Mouse (Mus musculus): ENCODE results near the gene Serpina9.
"Not testable (repeated sequence)": the region's sequence is repeated elsewhere in the genome, so short reads cannot be mapped to it uniquely, and the experiment has no call there.

The Serpina9 gene

GRCm38 (mm10) chr12:103989857-103990256, 23.7 kb downstream of the Serpina9 start, which contains the start of gene Serpina11:
TSS of gene Serpina11 (minus strand) at chr12:103989957.
- DNase-seq (ENCODE audit: low spot score in 2 of 2): no peak

DNA sequence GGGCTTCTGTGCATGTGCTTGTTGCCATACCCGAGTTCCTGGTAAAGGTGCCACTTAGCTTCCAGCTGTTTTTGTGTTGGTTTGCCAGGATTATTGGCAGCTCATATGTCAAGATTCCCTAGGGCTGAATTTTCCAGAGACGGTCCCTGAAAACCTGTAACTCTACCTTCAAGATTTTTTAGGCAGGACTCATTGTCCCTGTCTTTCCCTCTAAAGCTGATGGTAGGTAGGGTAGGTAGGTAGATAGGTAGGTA, 24.1 kb downstream of the Serpina9 start:
- DNase-seq (ENCODE audit: low spot score in 2 of 2): no peak

DNA sequence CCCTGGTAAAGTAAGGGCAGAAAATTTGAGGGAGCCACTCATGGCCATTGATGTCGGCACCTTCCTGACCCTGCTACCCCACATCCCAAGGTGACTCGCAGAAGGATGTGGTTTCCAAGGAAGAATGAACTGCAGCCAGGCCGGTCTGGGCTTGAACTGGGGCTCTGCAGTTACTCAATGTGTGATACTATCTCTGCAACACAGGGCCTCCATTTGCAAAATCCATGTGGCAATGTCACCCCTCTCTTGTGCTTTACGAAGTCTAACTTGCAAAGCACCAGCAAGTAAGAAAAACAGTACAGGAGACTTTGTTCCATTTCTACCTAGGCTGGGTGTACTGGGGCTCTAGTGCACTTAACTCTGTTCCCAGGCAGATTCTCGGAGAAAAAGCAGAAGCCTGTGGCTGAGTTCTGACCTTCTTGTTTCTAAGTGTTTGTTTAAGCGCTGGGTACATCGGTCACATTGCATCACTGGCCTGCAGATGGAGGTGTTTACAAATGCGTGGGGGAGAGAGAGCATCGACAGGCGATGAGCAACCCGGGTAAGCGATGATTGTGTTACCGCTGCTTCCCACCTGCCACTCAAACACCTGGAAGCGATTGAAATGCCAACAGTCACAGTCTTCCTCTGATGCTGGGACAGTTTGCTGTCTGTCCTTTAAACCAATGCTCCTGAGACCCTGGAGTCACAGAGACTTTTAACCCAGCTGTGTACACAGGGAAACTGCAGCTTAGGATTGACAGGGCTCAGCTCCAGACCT, 24.6 kb downstream of the Serpina9 start:
- no peak for DNase-seq (ENCODE audit: low spot score in 2 of 2)

DNA sequence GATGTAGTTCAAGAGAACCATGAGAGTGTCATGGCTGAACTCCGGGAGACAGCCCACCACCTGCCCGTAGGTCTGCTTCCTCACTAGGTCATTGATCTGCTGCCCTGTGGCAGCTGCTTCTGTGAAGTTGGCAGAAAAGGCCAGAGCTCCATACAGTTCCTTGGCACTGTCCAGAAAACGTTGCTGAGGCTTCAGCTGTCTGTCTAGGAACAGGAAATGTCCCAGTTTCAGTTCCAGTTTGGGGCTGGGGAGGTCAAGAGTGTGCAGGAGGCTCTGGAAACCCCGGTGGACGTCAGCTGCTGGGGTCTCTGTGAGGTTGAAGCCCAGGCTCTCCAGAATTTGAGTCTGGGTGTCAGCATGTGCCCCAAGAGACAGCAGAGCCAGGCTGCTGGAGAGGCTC, 27.7 kb downstream of the Serpina9 start:
- no peak for DNase-seq (ENCODE audit: low spot score in 2 of 2)

- DNase-seq (ENCODE audit: low spot score in 2 of 2): no peak
These were observed 28.6 kb downstream of the Serpina9 start for GRCm38 (mm10) chr12:103984935-103985334.

GRCm38 (mm10) chr12:103981646-103982360, 31.8 kb downstream of the Serpina9 start:
- DNase-seq (ENCODE audit: low spot score in 2 of 2): no peak

GRCm38 (mm10) chr12:103978294-103978693, 35.3 kb downstream of the Serpina9 start:
- no peak for DNase-seq (ENCODE audit: low spot score in 2 of 2)

DNA sequence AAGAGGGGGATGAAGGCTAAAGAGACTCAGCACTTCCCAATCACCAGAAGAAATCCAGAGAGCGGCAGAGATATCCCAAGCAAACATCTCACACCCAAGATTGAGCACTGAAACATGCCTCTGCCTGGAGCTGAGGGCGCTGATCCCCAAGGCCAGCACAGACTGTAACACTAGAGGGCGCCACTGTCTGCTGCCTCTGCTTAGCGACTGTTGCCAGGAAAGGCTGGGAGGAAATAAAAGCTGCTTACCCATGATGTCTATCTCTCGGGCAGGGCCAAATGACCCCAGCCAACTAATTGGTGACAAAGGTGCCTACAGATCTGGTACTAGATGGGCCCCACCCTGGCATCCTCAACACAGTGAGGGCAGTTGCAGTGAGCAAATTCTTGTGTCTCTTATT, 35.7 kb downstream of the Serpina9 start:
- peak; percentile 23 to 45 for DNase-seq (ENCODE audit: low spot score in 2 of 2)

DNA sequence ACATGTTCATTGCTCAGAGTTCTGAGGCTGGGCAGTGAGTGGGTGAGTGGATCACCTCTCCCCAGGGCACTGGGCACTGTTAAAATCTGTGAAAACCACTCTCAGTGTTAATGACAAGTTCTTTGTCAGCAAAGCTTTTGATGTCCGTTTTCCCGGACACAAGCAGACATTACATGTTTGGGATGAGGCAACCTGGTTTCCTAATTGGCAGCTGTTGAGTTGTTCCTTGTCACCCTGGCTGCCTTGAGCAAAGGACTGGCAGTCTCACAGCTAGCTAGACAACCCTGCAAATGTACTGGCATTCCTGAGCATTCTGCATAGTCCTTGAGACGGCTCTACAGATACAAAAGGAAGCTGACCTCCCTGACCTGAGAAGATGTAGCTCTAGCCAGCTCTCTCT, 36.5 kb downstream of the Serpina9 start:
- no peak for DNase-seq (ENCODE audit: low spot score in 2 of 2)

GRCm38 (mm10) chr12:103971080-103971479, 42.5 kb downstream of the Serpina9 start:
- DNase-seq (ENCODE audit: low spot score in 2 of 2): no peak

DNA sequence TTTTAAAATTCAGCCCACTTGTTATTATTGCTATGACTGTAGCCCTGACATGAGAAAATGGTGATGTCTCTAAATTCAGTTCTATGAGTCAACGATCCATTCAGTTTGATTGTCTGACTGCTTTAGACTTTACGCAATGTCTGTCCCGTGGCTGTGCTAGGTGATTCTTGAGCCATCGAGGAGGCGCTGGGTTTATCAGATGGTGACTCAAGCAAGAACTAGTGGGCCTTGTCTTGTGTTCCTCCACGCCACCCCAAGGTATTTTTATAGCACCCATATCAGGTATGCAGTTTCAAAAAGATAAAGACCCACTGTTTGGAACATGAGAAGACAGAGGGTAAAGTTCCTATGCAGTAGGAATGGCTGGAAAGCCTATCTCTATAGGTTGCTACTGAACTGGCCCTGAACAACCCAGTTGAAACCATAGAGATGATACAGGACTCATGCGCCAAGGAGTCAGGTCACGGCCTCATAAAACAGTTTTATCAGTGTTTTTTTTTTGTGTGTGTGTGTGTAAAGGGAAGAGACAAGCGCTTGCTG, 43.9 kb downstream of the Serpina9 start:
- DNase-seq (ENCODE audit: low spot score in 2 of 2): no peak

- DNase-seq (ENCODE audit: low spot score in 2 of 2): no peak
These were observed 46.8 kb downstream of the Serpina9 start for GRCm38 (mm10) chr12:103966761-103967160.

DNA sequence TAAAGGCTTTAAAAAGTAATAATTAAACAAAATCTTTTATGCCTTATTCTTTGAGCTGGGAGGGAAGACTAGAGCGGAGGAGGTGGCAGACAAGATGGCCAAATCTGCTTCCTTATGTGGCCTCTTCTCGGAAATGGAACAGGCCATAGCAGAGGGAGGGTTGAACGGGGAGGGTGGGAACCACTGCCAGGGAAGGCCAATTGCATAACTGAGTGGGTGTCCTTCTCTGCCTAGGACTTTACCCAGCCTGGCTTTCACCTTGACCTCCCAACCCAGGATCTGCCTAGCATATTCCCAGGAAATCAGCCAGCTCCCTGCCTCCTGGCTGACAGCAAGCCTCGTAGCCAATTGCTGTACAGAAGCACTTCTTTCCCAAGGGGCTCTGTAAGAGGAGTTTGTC, 50.3 kb downstream of the Serpina9 start:
- no peak for DNase-seq (ENCODE audit: low spot score in 2 of 2)

DNA sequence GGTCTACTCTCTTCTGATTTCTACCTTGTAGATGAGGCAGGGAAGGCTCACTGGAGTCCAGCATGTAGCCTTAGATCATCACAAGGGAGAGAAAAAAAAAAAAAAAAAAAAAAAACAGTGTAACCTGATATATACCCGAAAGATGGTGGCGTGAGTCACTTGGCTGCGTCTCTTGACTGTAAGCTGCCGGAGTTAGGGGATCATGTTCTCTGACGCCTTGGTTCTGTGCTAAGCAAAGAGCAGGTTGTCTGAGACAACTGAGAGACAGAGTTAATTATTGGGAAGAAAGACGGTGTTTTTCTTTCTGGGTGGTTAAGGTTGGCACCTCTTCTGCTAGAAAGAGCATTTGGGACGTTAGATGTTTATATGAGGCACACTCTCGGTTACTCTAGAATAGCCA, 50.7 kb downstream of the Serpina9 start:
- DNase-seq (ENCODE audit: low spot score in 2 of 2): no peak

- no peak for DNase-seq (ENCODE audit: low spot score in 2 of 2)
These were observed 51.2 kb downstream of the Serpina9 start for GRCm38 (mm10) chr12:103962337-103962736.

DNA sequence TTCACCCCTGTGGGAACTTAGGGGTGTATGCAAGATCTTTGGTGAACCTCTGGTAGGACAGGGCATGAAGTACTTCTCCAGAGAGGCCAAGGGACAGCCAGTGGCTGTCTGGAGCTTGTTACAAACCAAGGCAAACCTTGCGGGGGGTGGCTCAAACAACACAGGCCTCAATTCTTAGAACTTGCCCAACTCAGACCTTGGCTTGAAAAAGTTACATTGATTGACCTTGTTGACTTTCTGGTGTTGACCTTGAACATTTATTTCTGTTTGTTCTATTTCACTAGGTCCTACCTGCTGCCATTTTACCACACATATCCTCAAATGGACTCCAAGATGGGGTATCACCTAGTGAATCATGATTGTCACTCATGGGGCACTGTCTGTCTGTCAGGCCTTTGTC, 51.8 kb downstream of the Serpina9 start:
- no peak for DNase-seq (ENCODE audit: low spot score in 2 of 2)

DNA sequence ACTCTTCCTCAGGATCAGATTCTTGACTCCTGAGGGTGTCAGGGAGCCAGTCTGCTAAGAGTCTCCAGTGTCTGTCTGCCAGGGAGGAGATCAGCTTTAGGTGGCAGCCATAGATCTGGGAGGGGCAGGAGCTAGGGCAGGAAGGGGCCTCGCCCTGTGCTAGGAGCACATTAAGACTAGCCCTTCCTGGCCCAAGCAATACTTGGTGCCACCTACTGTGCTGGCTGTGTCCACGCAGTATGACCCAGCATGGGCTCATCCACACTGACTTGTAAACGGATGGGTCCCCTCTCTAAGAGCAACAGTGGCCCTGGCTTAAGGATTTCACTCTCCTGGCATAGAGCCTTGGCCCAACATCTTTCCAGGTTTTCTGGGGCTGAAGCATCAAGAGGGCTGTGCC, 54.8 kb downstream of the Serpina9 start, which contains the start of gene Serpina1e:
TSS of gene Serpina1e (minus strand) at position 178 of the 400 bp plus-strand sequence.
- DNase-seq (ENCODE audit: low spot score in 2 of 2): no peak

GRCm38 (mm10) chr12:103956555-103956954, 57.0 kb downstream of the Serpina9 start:
- DNase-seq (ENCODE audit: low spot score in 2 of 2): not testable (repeated sequence)

DNA sequence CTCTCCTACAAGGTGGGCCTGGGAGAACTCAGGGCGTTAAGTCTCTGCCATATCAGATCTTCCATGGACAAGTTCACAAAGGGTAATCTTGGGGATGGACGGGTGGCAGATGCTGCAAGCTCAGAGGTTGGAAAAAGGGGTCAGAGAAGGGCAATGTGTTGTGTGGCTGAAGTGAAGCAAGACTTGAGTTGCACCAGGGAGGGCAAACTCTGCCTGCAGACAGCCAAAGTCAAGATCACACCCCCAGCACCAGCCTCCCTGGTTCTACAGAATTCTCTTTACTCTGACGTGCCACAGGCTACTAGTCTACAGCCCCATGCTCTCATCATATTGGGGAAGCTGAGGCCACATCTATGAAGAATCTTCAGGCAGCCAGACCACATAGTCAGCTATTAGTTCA, 60.6 kb downstream of the Serpina9 start:
- DNase-seq (ENCODE audit: low spot score in 2 of 2): not testable (repeated sequence)

GRCm38 (mm10) chr12:103946243-103946642, 67.3 kb downstream of the Serpina9 start:
- DNase-seq (ENCODE audit: low spot score in 2 of 2): no peak

Measured in urinary bladder, adult 18-20 months (tissue).